Comparison of ENCODE assay signal across 11 mouse cellular contexts in the genomic region with DNA sequence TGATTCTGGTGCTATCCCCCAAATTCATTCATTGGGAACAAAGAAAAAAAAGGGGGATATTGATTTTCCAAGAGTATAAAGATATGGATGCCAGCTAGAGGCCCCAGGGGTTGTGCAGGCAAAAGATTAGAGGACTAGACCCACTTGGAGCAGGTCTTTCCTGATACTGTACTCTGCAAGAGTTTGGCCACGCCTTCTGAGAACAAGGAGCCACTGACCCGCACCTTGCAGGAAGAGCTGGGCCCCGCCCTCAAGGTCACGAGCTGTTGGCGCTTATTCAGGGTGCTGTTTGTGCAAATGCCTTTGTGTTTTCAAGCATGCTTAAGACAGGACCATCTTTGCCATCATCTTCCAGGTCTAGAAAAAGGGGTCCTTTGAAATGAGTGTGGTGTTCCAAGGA. TPM values are rescaled to one million over a fixed set of nuclear protein-coding genes. Genes with fewer than 3 reads are reported as not detected.
A peak's percentile ranks its signal among the peaks of the same experiment; 100 is the strongest.
DNase-seq lines count a peak whose midpoint lies in the region; ATAC-seq and TF ChIP-seq lines count a peak whose summit lies in the region.
"Had no signal": no experiment of that assay in that cellular context is flagged by ENCODE, and none has a peak within 500 bp of the region (broad histone marks: within the 10 kb centered on the region; RNA-seq: fewer than 3 reads in every experiment).

No protein-coding gene starts in this region.

- WGBS in cerebellum, adult 2 months = 36% methylated on average over 5 of the region's 5 CpGs
- 67% methylated on average over 5 of the region's 5 CpGs for WGBS in midbrain, embryonic 13.5 days
- WGBS in midbrain, embryonic 16.5 days = 77% methylated on average over 5 of the region's 5 CpGs
- 57% methylated on average over 5 of the region's 5 CpGs for WGBS in hindbrain, embryonic 15.5 days
- WGBS in stomach, embryonic 15.5 days = 46% methylated on average over 5 of the region's 5 CpGs

- H3K36me3 ChIP-seq in midbrain, embryonic 13.5 days = no peaks in the 10 kb centered on the region
- H3K36me3 ChIP-seq in midbrain, embryonic 16.5 days (ENCODE audit: control insufficient read depth, insufficient read depth, low read length) = no peaks in the 10 kb centered on the region
- no peaks in the 10 kb centered on the region for H3K36me3 ChIP-seq in hindbrain, embryonic 15.5 days
- no peaks in the 10 kb centered on the region for H3K36me3 ChIP-seq in stomach, embryonic 15.5 days
- H3K36me3 ChIP-seq: limb, embryonic 12.5 days had no signal

- DNase-seq in cerebellum, adult 2 months = peak; percentile 10 to 16
- DNase-seq in cerebellum, adult 8-10 months = no peak
- DNase-seq in c-Kit-positive CD71-positive TER-119-positive erythroid progenitor cells, embryonic 14.5 days (ENCODE audit: low spot score) = no peak
- DNase-seq in kidney, adult 11 months = no peak
- DNase-seq: kidney, adult 8-10 months; thymus, postnatal 25 days had no signal

- H3K9me3 ChIP-seq in midbrain, embryonic 13.5 days = no peaks in the 10 kb centered on the region
- no peaks in the 10 kb centered on the region for H3K9me3 ChIP-seq in midbrain, embryonic 16.5 days (replicated peaks; ENCODE audit: control insufficient read depth, low read length, poor library complexity, severe bottlenecking)
- H3K9me3 ChIP-seq in hindbrain, embryonic 15.5 days = no peaks in the 10 kb centered on the region
- no peaks in the 10 kb centered on the region for H3K9me3 ChIP-seq in stomach, embryonic 15.5 days

- TF ChIP-seq CTCF in cerebellum, adult 2 months (IDR thresholded peaks at IDR 0.05; ENCODE audit: borderline replicate concordance, insufficient read depth, low read depth, low read length) = no peak

- no peak for ATAC-seq in midbrain, embryonic 13.5 days
- ATAC-seq in midbrain, embryonic 16.5 days = no peak
- ATAC-seq in hindbrain, embryonic 15.5 days (ENCODE audit: low FRiP score, low read depth) = no peak
- peak; percentile 79; the same call in 1 of the 2 replicates for ATAC-seq in stomach, embryonic 15.5 days (ENCODE audit: insufficient read depth, low FRiP score, low read depth)

- peaks cover 3% of the 10 kb centered on the region for H3K4me1 ChIP-seq in cerebellum, adult 2 months (ENCODE audit: control insufficient read depth, insufficient read depth, low read length)
- H3K4me1 ChIP-seq in midbrain, embryonic 13.5 days (replicated peaks) = peaks cover 6% of the 10 kb centered on the region; the same call in 1 of the 2 replicates
- H3K4me1 ChIP-seq in midbrain, embryonic 16.5 days (ENCODE audit: control insufficient read depth, insufficient read depth, low read length) = no peaks in the 10 kb centered on the region
- H3K4me1 ChIP-seq in hindbrain, embryonic 15.5 days (replicated peaks) = peaks cover 19% of the 10 kb centered on the region
- no peaks in the 10 kb centered on the region for H3K4me1 ChIP-seq in stomach, embryonic 15.5 days

- no peak for TF ChIP-seq POLR2A in cerebellum, adult 2 months (IDR thresholded peaks at IDR 0.05; ENCODE audit: borderline replicate concordance, insufficient read depth, low read length)

- no peaks in the 10 kb centered on the region for H3K27me3 ChIP-seq in cerebellum, adult 2 months (ENCODE audit: control insufficient read depth, insufficient read depth, low read length)
- no peaks in the 10 kb centered on the region for H3K27me3 ChIP-seq in midbrain, embryonic 13.5 days
- H3K27me3 ChIP-seq in midbrain, embryonic 16.5 days (ENCODE audit: control insufficient read depth, insufficient read depth, low read depth, low read length) = no peaks in the 10 kb centered on the region
- no peaks in the 10 kb centered on the region for H3K27me3 ChIP-seq in hindbrain, embryonic 15.5 days
- H3K27me3 ChIP-seq in stomach, embryonic 15.5 days (replicated peaks) = no peaks in the 10 kb centered on the region
- H3K27me3 ChIP-seq: limb, embryonic 12.5 days had no signal

- H3K4me2 ChIP-seq in midbrain, embryonic 13.5 days (replicated peaks) = no peak overlapping the region
- H3K4me2 ChIP-seq in midbrain, embryonic 16.5 days (ENCODE audit: low read length) = no peak overlapping the region
- H3K4me2 ChIP-seq in hindbrain, embryonic 15.5 days = no peak overlapping the region
- no peak overlapping the region for H3K4me2 ChIP-seq in stomach, embryonic 15.5 days
- H3K4me2 ChIP-seq: limb, embryonic 12.5 days had no signal

- H3K4me3 ChIP-seq in cerebellum, adult 2 months (replicated peaks; ENCODE audit: insufficient read depth, low read depth, low read length) = no peak overlapping the region
- H3K4me3 ChIP-seq in midbrain, embryonic 13.5 days (replicated peaks) = no peak overlapping the region
- H3K4me3 ChIP-seq in midbrain, embryonic 16.5 days (ENCODE audit: low read depth, low read length) = no peak overlapping the region
- no peak overlapping the region for H3K4me3 ChIP-seq in hindbrain, embryonic 15.5 days
- H3K4me3 ChIP-seq in stomach, embryonic 15.5 days (replicated peaks) = no peak overlapping the region
- H3K4me3 ChIP-seq: limb, embryonic 12.5 days had no signal

- H3K27ac ChIP-seq in cerebellum, adult 2 months (ENCODE audit: insufficient read depth, low read length) = 0 out of 2 replicates have a peak overlapping the region, but pooled peaks have one; percentile 22
- 0 out of 2 replicates have a peak overlapping the region, but pooled peaks have one; percentile 0 for H3K27ac ChIP-seq in midbrain, embryonic 13.5 days
- H3K27ac ChIP-seq in midbrain, embryonic 16.5 days (ENCODE audit: low read length) = no peak overlapping the region
- peak overlapping the region; percentile 75 for H3K27ac ChIP-seq in hindbrain, embryonic 15.5 days (replicated peaks)
- no peak overlapping the region for H3K27ac ChIP-seq in stomach, embryonic 15.5 days
- H3K27ac ChIP-seq: limb, embryonic 12.5 days had no signal

- no peak overlapping the region for H3K9ac ChIP-seq in midbrain, embryonic 13.5 days (replicated peaks)
- no peak overlapping the region for H3K9ac ChIP-seq in midbrain, embryonic 16.5 days (ENCODE audit: low read depth, low read length)
- H3K9ac ChIP-seq in hindbrain, embryonic 15.5 days = no peak overlapping the region
- H3K9ac ChIP-seq in stomach, embryonic 15.5 days = no peak overlapping the region
- H3K9ac ChIP-seq: limb, embryonic 12.5 days had no signal

RNA-seq across cellular contexts. Expression of gene Slc7a1, which starts 54.5 kb away (rescaled TPM):
- polyA plus RNA-seq in cerebellum, adult 2 months (2012; rRNA removed) = 10.5 and 10.7 TPM in 2 replicates
- 26.5 and 26.9 TPM in 2 replicates for polyA plus RNA-seq in midbrain, embryonic 13.5 days (2015; fragmentation: Nextera tagmentation; extraction: Ambion mirVana)
- 40.5 and 46.1 TPM in 2 replicates for polyA plus RNA-seq in midbrain, embryonic 16.5 days (2015; fragmentation: Nextera tagmentation; extraction: Ambion mirVana)
- 45.9 and 48.5 TPM in 2 replicates for polyA plus RNA-seq in hindbrain, embryonic 15.5 days (2015; fragmentation: Nextera tagmentation; extraction: Ambion mirVana)
- 24.6 and 28.1 TPM in 2 replicates for polyA plus RNA-seq in stomach, embryonic 15.5 days (2015; fragmentation: Nextera tagmentation; extraction: Ambion mirVana)

Comparison
In these comparisons a context has a peak if more than half of its experiments do, and no peak if none do; other contexts are left out.
1. DNase-seq: peak in cerebellum, adult 2 months (2 of 2); none in cerebellum, adult 8-10 months (single experiment), c-Kit-positive CD71-positive TER-119-positive erythroid progenitor cells, embryonic 14.5 days (single experiment) and kidney, adult 11 months (single experiment).
2. H3K27ac ChIP-seq: peak in cerebellum, adult 2 months (single experiment), midbrain, embryonic 13.5 days (single experiment) and hindbrain, embryonic 15.5 days (single experiment); none in midbrain, embryonic 16.5 days (single experiment) and stomach, embryonic 15.5 days (single experiment).